Mouse (Mus musculus) adrenal gland, postnatal 0 days (tissue): ENCODE results near the gene Klf17. TPM values are rescaled to one million over a fixed set of nuclear protein-coding genes. Genes with fewer than 3 reads are reported as not detected.

Source experiments
- polyA plus RNA-seq: library from polyadenylated mRNA; unstranded; fragments of >200 nt; fragmentation: Nextera tagmentation; extraction: Ambion mirVana; gene quantifications from 2 replicates; pipeline ENCODE4 v1.2.1, GENCODE M21; 2015

Gene Klf17
- not detected in 2 replicates for polyA plus RNA-seq

DNA sequence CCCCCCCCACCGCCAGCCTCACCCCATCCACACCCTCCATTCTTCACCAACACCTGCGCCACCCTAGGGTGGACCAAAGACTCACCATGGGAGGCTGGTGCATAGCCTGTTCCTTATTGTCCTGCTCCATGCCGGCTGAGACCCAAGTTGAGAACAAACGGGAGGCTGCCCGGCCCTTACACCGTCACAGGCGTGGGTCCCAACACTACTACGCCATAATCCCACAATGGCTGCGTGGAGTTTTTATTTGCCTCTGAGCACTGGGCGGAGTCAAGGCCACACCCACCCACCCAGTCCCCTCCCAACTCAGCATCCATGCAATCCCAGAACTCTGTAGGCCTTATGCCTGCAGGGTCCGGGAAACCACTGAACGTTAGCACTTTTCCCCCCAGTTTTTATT, at the start of gene Klf17:
TSS of gene Klf17 (minus strand) at position 233 of the 400 bp plus-strand sequence.

DNA sequence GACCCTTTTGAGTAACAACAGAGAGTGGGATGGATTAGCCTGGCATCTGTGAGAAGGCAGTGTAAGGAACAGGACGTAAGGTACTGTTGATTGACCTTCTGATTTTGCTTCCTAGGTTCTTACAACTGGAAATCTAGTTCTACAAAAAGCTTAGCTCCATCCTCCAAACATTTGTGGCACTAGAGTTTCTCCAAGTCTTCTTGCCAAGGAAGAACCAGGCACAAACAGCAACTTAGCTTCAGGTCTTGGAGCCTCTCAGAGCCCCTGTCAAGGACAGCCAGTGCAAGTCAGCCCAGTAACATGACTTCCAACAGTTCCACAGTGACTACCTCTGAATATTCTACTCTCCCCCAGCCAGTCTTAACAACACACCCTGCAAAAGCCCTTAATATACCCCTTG, 41.3 kb downstream of the Klf17 start, which contains the start of gene Gm12845:
TSS of gene Gm12845 (plus strand) at position 301 of the 400 bp plus-strand sequence.

Other genes starting within 250 kb of the Klf17 start
- 114 and 119 TPM in 2 replicates for gene Eri3, start 215.3 kb downstream of the Klf17 start, polyA plus RNA-seq
- gene Dmap1, start 83.4 kb downstream of the Klf17 start, polyA plus RNA-seq: 36.1 and 45.0 TPM in 2 replicates
- gene Gm12845, start 41.2 kb downstream of the Klf17 start, polyA plus RNA-seq: not detected in 2 replicates
- gene Slc6a9, start 68.9 kb upstream of the Klf17 start, polyA plus RNA-seq: 5.9 and 10.5 TPM in 2 replicates
- gene Ccdc24, start 106.9 kb upstream of the Klf17 start, polyA plus RNA-seq: 1.0 and 1.1 TPM in 2 replicates
- 21.2 and 22.0 TPM in 2 replicates for gene B4galt2, start 117.8 kb upstream of the Klf17 start, polyA plus RNA-seq
- 317 and 371 TPM in 2 replicates for gene Atp6v0b, start 121.7 kb upstream of the Klf17 start, polyA plus RNA-seq
- gene Dph2, start 126.4 kb upstream of the Klf17 start, polyA plus RNA-seq: 6.3 and 9.2 TPM in 2 replicates
- gene Ipo13, start 149.4 kb upstream of the Klf17 start, polyA plus RNA-seq: 22.4 and 24.2 TPM in 2 replicates
- gene Artn, start 164.1 kb upstream of the Klf17 start, polyA plus RNA-seq: 0.16 and 0.40 TPM in 2 replicates